Mouse (Mus musculus): ENCODE measurements around the gene Pbx1. TPM values are rescaled to one million over a fixed set of nuclear protein-coding genes. Genes with fewer than 3 reads are reported as not detected.
A peak's percentile ranks its signal among the peaks of the same experiment; 100 is the strongest.

The Pbx1 gene
- total and polyA plus RNA-seq, 2 experiments from 2014 or later, result 17.1 to 31.3 TPM

DNA sequence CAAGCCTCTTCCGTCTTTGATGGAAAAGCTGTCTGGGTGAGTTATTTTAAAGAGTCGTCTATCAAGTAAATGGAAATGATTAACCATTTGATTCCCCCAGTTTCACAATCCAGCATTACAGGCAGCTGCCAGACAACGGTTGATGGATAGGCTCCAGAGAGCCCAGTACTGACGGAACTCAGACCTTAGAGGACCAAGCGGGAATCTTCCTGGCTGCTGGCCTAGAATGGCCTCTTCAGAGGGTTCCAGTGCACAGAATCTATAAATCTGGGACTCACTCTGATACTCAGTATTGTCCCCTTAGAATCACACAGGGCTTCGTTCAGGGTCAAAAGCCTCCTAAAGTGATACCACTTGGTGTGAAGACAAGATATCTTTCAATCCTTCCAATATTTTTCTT is 216.6 kb downstream of the Pbx1 start:
- no peak overlapping the region for H3K9ac ChIP-seq (replicated peaks; ENCODE audit: low read depth, low read length)
- H3K4me2 ChIP-seq (ENCODE audit: low read depth, low read length), result no peak overlapping the region
- no peak overlapping the region for H3K4me3 ChIP-seq (ENCODE audit: low read depth, low read length)
- peaks cover 33% of the 10 kb centered on the region for H3K4me1 ChIP-seq (ENCODE audit: control insufficient read depth, insufficient read depth)
- whole genome bisulfite sequencing, result 41% methylated on average over 6 of the region's 6 CpGs
- H3K9me3 ChIP-seq (replicated peaks; ENCODE audit: control insufficient read depth, low read length), result no peaks in the 10 kb centered on the region
- TF ChIP-seq CTCF (IDR thresholded peaks at IDR 0.05; ENCODE audit: low read depth), result no peak
- no peak for TF ChIP-seq EP300 (IDR thresholded peaks at IDR 0.05; ENCODE audit: low read depth)
- H3K36me3 ChIP-seq (replicated peaks; ENCODE audit: control insufficient read depth, insufficient read depth, low read length), result no peaks in the 10 kb centered on the region
- no peak for ATAC-seq (ENCODE audit: insufficient read depth, low read depth)
- no peak for DNase-seq (ENCODE audit: low spot score)
- no peaks in the 10 kb centered on the region for H3K27me3 ChIP-seq (ENCODE audit: control insufficient read depth, insufficient read depth, low read length)
- H3K27ac ChIP-seq (ENCODE audit: low read depth), result no peak overlapping the region

DNA sequence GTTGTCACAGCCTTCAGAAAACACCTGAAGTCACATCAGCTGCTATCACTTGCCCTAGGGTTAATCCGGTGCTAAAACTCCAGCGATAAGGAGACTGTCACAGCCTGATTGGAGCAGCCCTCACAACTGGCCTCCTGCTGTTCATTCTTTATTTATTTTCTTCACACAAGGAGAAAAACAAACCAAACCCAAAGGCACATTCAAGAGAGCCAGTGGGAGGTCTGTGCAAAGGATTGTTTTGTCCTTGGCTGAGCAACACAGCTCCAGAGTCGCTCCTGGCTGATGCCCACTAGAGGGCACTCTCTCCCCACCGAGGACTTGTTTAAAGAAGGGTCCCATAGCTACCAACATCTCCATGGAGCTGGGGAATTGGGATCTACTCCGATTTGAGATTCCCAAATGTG is 218.0 kb downstream of the Pbx1 start:
- peaks cover 2% of the 10 kb centered on the region; the same call in 1 of the 2 replicates for H3K36me3 ChIP-seq (replicated peaks; ENCODE audit: control insufficient read depth, insufficient read depth, low read length)
- WGBS, result 8% methylated on average over 5 of the region's 5 CpGs
- TF ChIP-seq EP300 (IDR thresholded peaks at IDR 0.05; ENCODE audit: low read depth), result no peak
- TF ChIP-seq CTCF (IDR thresholded peaks at IDR 0.05; ENCODE audit: low read depth), result peak; percentile 98
- 0 out of 2 replicates have a peak overlapping the region, but pooled peaks have one; percentile 29 for H3K4me2 ChIP-seq (ENCODE audit: low read depth, low read length)
- DNase-seq (ENCODE audit: low spot score) (peak; percentile 72), ATAC-seq (ENCODE audit: insufficient read depth, low read depth) (peak; percentile 80)
- H3K9me3 ChIP-seq (replicated peaks; ENCODE audit: control insufficient read depth, low read length), result no peaks in the 10 kb centered on the region
- no peak overlapping the region for H3K27ac ChIP-seq (ENCODE audit: low read depth)
- no peak overlapping the region for H3K4me3 ChIP-seq (ENCODE audit: low read depth, low read length)
- H3K27me3 ChIP-seq (ENCODE audit: control insufficient read depth, insufficient read depth, low read length), result no peaks in the 10 kb centered on the region
- H3K9ac ChIP-seq (replicated peaks; ENCODE audit: low read depth, low read length), result no peak overlapping the region
- peaks cover 25% of the 10 kb centered on the region for H3K4me1 ChIP-seq (ENCODE audit: control insufficient read depth, insufficient read depth)

DNA sequence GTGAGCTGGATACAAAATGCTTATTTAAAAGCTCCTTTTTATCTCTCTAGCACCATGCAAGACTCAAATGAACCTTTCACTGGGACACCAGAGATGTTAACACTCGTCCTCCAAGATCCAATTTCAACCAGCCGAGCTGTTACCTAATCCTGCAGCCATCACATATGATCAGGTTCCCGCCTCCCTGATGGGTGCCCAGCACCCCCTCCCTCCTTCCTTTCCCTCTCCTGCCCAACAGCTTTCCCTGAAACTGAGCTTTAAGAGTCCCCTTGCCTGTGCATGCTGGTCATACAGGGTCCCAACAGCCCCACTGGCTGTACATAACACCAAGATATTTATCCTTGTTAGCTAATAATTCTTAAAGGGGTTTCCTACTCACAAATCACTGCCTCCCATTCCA is 218.5 kb downstream of the Pbx1 start:
- no peak overlapping the region for H3K4me2 ChIP-seq (ENCODE audit: low read depth, low read length)
- TF ChIP-seq EP300 (IDR thresholded peaks at IDR 0.05; ENCODE audit: low read depth) (no peak), CTCF (IDR thresholded peaks at IDR 0.05; ENCODE audit: low read depth) (no peak)
- no peaks in the 10 kb centered on the region for H3K27me3 ChIP-seq (ENCODE audit: control insufficient read depth, insufficient read depth, low read length)
- H3K27ac ChIP-seq (ENCODE audit: low read depth), result no peak overlapping the region
- 64% methylated on average over 3 of the region's 3 CpGs for WGBS
- H3K36me3 ChIP-seq (replicated peaks; ENCODE audit: control insufficient read depth, insufficient read depth, low read length), result peaks cover 6% of the 10 kb centered on the region; the same call in 1 of the 2 replicates
- H3K4me1 ChIP-seq (ENCODE audit: control insufficient read depth, insufficient read depth), result peaks cover 25% of the 10 kb centered on the region
- no peak overlapping the region for H3K4me3 ChIP-seq (ENCODE audit: low read depth, low read length)
- H3K9ac ChIP-seq (replicated peaks; ENCODE audit: low read depth, low read length), result no peak overlapping the region
- ATAC-seq (ENCODE audit: insufficient read depth, low read depth) (no peak), DNase-seq (ENCODE audit: low spot score) (no peak)
- H3K9me3 ChIP-seq (replicated peaks; ENCODE audit: control insufficient read depth, low read length), result no peaks in the 10 kb centered on the region

DNA sequence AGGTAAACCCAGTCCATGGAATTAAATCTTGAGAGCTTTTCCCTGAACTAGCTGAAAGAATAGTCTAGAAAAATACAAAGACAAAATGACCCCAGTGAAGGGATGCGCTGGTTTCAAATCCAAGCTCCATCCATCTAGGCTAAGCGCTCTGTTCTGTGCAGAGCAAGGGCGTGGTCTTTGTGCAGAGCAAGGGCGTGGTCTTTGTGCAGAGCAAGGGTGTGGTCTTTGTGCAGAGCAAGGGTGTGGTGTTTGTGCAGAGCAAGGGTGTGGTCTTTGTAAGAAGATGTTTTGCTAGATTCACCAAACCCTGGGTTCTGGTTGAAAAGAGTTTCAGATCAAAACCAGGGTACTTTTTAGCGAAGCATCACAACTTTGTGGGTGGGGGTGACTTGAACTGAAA is 221.7 kb downstream of the Pbx1 start:
- ATAC-seq (ENCODE audit: insufficient read depth, low read depth), result no peak
- Histone ChIP-seq H3K4me1 (ENCODE audit: control insufficient read depth, insufficient read depth) (peaks cover 15% of the 10 kb centered on the region), H3K4me3 (ENCODE audit: low read depth, low read length) (no peak overlapping the region), H3K27me3 (ENCODE audit: control insufficient read depth, insufficient read depth, low read length) (no peaks in the 10 kb centered on the region), H3K9ac (replicated peaks; ENCODE audit: low read depth, low read length) (no peak overlapping the region), H3K9me3 (replicated peaks; ENCODE audit: control insufficient read depth, low read length) (no peaks in the 10 kb centered on the region), H3K4me2 (ENCODE audit: low read depth, low read length) (no peak overlapping the region), H3K36me3 (replicated peaks; ENCODE audit: control insufficient read depth, insufficient read depth, low read length) (peaks cover 18% of the 10 kb centered on the region), H3K27ac (ENCODE audit: low read depth) (no peak overlapping the region)
- DNase-seq (ENCODE audit: low spot score), result no peak
- WGBS, result 96% methylated on average over 5 of the region's 5 CpGs
- TF ChIP-seq CTCF (IDR thresholded peaks at IDR 0.05; ENCODE audit: low read depth) (no peak), EP300 (IDR thresholded peaks at IDR 0.05; ENCODE audit: low read depth) (no peak)

DNA sequence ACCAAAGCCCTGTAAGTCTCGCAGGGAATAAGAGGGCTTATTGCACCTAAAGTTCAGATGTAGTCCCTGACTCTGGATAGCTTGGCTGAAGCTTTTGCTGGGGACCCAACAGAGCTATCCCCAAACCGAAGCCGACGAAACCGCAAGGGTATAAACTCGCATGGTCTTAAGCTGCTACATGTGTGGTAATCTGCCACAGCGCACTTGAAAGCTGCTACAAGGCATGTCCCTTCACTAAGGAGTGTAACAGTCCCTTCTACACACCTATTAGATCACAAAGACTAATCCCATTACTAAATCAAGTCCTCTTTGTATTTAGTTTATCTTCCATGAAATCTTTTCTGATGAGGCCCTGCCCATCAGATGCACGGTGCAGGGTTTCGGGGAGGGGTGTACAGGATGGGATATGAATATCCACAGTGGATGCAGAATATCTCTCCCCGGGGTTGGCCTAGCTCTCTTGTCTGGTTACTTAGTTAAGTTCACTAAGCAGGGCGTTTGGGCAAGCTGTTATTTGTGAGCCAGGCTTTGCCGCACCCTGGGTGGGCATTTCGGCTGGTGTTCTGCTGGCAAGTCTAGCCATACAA is 231.4 kb downstream of the Pbx1 start:
- H3K4me2 ChIP-seq (ENCODE audit: low read depth, low read length), result no peak overlapping the region
- no peaks in the 10 kb centered on the region for H3K9me3 ChIP-seq (replicated peaks; ENCODE audit: control insufficient read depth, low read length)
- TF ChIP-seq EP300 (IDR thresholded peaks at IDR 0.05; ENCODE audit: low read depth) (no peak), CTCF (IDR thresholded peaks at IDR 0.05; ENCODE audit: low read depth) (no peak)
- H3K4me1 ChIP-seq (ENCODE audit: control insufficient read depth, insufficient read depth), result peaks cover 18% of the 10 kb centered on the region
- ATAC-seq (ENCODE audit: insufficient read depth, low read depth) (no peak), DNase-seq (ENCODE audit: low spot score) (no peak)
- H3K4me3 ChIP-seq (ENCODE audit: low read depth, low read length), result no peak overlapping the region
- no peaks in the 10 kb centered on the region for H3K27me3 ChIP-seq (ENCODE audit: control insufficient read depth, insufficient read depth, low read length)
- no peak overlapping the region for H3K27ac ChIP-seq (ENCODE audit: low read depth)
- no peak overlapping the region for H3K9ac ChIP-seq (replicated peaks; ENCODE audit: low read depth, low read length)
- WGBS, result 94% methylated on average over 13 of the region's 13 CpGs
- H3K36me3 ChIP-seq (replicated peaks; ENCODE audit: control insufficient read depth, insufficient read depth, low read length), result peaks cover 34% of the 10 kb centered on the region

DNA sequence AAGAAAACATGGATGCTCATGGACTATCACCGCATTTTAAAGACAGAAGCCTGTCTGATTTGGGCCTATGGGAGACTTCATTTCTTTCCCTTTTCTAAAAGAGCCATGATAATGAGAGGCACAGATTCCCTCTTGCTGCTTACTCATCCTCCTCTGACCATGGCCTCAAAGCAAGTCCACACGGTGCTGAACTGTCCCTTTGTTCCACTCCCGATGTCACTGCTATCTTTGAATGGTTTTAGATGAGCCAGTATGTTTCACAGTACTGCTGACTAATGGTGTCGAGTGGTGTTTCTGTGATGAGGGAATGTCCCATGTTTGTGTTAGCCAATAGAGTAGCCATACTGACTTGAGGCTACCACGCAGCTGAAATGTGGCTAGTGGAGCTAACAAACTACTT is 233.8 kb downstream of the Pbx1 start:
- no peaks in the 10 kb centered on the region for H3K9me3 ChIP-seq (replicated peaks; ENCODE audit: control insufficient read depth, low read length)
- WGBS, result 64% methylated on average over 5 of the region's 5 CpGs
- H3K4me1 ChIP-seq (ENCODE audit: control insufficient read depth, insufficient read depth), result peaks cover 18% of the 10 kb centered on the region
- H3K27me3 ChIP-seq (ENCODE audit: control insufficient read depth, insufficient read depth, low read length), result no peaks in the 10 kb centered on the region
- no peak for DNase-seq (ENCODE audit: low spot score)
- no peak overlapping the region for H3K27ac ChIP-seq (ENCODE audit: low read depth)
- ATAC-seq (ENCODE audit: insufficient read depth, low read depth), result no peak
- peaks cover 50% of the 10 kb centered on the region for H3K36me3 ChIP-seq (replicated peaks; ENCODE audit: control insufficient read depth, insufficient read depth, low read length)
- TF ChIP-seq EP300 (IDR thresholded peaks at IDR 0.05; ENCODE audit: low read depth) (no peak), CTCF (IDR thresholded peaks at IDR 0.05; ENCODE audit: low read depth) (no peak)
- H3K9ac ChIP-seq (replicated peaks; ENCODE audit: low read depth, low read length), result no peak overlapping the region
- no peak overlapping the region for H3K4me2 ChIP-seq (ENCODE audit: low read depth, low read length)
- H3K4me3 ChIP-seq (ENCODE audit: low read depth, low read length), result no peak overlapping the region
